Mouse (Mus musculus): ENCODE results near the gene Acnat1. TPM values are rescaled to one million over a fixed set of nuclear protein-coding genes. Genes with fewer than 3 reads are reported as not detected.
"Not testable (repeated sequence)": the region's sequence is repeated elsewhere in the genome, so short reads cannot be mapped to it uniquely, and the experiment has no call there.

Gene Acnat1
- total RNA-seq (2021) = under 1 TPM in 1 of 2 experiments, not detected in 1; 0.32 TPM
- long read RNA-seq, experiment 1 = 0 reads
- long read RNA-seq, experiment 2 = 0 reads

- no peak for DNase-seq (ENCODE audit: low spot score in 2 of 2)
These were observed at the start of gene Acnat1 for GRCm38 (mm10) chr4:49473435-49474100. TSS of gene Acnat1 (minus strand) at chr4:49473912.

DNA sequence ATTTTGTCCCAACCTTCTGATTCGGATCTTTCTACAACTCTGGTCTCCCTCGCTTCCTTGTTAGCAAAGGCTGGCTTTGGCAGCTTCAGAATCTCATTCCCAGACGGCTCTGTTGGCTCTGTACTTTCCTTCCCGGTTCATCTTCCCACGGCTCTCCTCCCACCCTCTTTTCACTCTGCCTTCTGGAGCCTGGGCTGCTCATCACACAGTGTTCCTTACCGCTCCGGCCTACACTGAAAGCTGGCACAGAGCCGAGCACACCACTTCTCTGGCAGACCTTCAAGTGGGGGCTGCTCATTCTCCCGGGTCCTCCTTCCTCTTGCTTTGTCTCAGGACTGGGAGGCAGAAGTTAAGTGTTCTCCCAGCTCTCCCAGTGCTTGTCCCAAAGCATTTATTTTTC lies 48.9 kb upstream of the Acnat1 start:
- peak; percentile 54 to 85 for DNase-seq (ENCODE audit: low spot score in 2 of 2)

DNA sequence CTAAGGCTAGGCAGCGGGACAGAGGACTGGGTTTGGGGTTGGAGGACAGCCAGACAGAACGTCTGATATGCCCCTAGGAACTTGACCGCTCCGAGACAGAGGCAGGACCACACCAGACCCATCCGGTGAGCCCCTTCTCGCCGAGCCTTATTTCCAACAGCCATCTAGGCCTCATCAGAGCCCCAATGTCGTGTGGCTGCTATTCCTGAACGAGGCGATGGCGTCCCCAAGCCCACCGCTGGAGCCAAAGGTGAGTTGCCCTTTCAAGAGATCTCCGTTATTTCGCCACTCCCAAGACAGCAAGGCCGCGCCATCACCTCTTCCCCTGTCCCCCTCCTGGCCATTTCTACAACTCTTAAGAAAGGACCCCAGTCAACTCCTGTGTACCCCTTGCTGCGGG lies 47.6 kb upstream of the Acnat1 start:
- no peak for DNase-seq (ENCODE audit: low spot score in 2 of 2)

GRCm38 (mm10) chr4:49520572-49521340 lies 47.0 kb upstream of the Acnat1 start, which contains the start of the genes Mrpl50 and Zfp189:
TSS of gene Mrpl50 (minus strand) at chr4:49521093.
TSS of gene Zfp189 (plus strand) at chr4:49521176.
- DNase-seq (ENCODE audit: low spot score in 2 of 2) = peak; percentile 93 to 99

GRCm38 (mm10) chr4:49519476-49519875 lies 45.8 kb upstream of the Acnat1 start:
- DNase-seq (ENCODE audit: low spot score in 2 of 2) = no peak

DNA sequence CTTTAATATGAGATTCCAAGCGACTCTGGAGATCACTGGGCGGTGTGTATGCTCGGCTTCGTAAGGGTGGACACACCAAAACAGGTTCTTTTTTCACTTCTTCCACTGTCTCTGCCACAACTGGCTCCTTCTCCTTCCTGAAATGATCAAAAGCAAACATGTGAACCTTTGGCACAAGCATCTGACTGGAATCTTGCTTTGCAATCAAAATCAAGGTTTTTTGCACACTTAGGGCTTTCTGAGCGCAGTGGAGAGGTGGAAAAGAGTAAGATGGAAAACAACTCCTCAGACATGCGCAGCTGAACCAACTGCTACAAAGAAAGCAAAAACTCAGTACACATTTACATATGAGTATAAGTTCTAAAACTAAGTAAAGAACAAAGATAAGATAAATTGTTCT lies 40.7 kb upstream of the Acnat1 start:
- DNase-seq (ENCODE audit: low spot score in 2 of 2) = no peak

GRCm38 (mm10) chr4:49512636-49513035 lies 38.9 kb upstream of the Acnat1 start:
- no peak for DNase-seq (ENCODE audit: low spot score in 2 of 2)

GRCm38 (mm10) chr4:49510236-49510835 lies 36.6 kb upstream of the Acnat1 start:
- not testable (repeated sequence) for DNase-seq (ENCODE audit: low spot score in 2 of 2)

GRCm38 (mm10) chr4:49509183-49509582 lies 35.5 kb upstream of the Acnat1 start:
- DNase-seq (ENCODE audit: low spot score in 2 of 2) = no peak

DNA sequence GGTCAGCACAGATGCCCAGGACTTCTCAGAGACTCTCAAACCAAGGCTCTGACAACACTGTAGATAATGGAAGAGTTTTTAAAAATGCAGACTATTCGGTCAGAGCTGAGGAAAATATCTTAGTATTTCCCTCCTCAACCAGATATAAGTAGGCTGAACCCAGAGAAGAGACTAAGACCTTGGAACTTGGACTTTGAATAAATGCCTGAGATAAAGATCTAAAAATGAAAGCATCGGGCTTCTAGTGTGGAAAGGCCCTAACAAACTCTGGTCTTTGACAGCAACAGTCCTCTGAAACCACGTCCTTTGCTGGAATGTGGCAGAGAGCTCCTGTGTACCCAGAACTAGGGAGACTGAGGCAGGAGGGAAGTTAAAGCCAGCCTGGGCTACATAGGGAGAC lies 32.7 kb upstream of the Acnat1 start, which contains the start of gene Baat:
Baat (minus strand) TSS at position 172 of the 400 bp plus-strand sequence.
- no peak for DNase-seq (ENCODE audit: low spot score in 2 of 2)

- DNase-seq (ENCODE audit: low spot score in 2 of 2) = no peak
These were observed 29.9 kb upstream of the Acnat1 start for GRCm38 (mm10) chr4:49503563-49503962.

DNA sequence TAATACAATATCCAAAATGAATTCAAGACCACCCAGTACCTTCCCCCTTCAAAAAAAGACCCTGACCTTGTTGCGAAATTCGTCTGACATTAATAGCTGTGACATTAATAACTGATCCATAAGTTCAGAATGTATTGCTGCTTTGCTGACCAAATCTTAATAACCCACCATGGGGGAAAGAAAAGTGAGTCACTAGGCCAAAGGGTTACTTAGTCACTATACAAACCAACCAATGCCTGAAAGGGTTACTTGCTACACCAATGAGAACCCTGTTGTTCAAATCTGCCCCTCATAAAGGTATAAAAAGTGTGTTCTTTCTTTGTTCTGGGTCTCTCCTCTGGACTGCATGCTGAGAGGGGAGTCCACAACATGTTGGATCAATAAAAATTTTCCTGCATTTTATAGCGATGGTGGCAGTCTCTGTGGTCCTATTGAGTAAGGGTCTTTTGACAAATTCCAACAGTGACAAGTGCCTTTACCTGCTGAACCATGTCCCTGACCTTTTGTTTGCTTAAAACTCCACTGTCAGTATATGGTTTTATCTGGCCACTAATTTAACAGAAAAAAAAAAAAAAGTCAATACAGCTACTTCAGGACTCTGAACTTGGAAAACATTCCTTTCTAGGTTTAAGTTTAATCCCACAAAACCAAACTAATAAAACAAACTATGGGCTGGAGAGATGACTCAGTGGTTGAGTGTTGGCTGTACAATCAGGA lies 12.4 kb upstream of the Acnat1 start:
- not testable (repeated sequence) for DNase-seq (ENCODE audit: low spot score in 2 of 2)

DNA sequence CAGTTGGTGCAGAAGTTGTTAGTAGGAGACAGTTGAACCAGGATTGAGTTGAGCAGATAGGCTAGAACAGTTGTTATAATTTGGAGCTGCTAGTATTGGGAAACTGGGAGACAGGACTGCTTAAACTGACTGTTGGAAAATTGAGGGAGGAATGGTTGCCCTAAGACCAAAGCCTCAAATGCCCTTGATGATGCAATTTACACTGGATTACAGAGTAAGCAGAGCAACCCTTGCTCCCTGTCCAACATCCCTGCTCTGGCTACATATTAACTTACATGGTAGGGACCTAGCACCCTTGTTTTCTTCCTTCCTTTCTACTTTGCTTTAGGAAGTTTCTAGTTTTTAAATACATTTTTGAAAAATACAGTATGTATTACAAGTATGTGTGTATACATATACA lies 11.7 kb upstream of the Acnat1 start:
- no peak for DNase-seq (ENCODE audit: low spot score in 2 of 2)

GRCm38 (mm10) chr4:49480896-49481295 lies 7.2 kb upstream of the Acnat1 start:
- no peak for DNase-seq (ENCODE audit: low spot score in 2 of 2)

DNA sequence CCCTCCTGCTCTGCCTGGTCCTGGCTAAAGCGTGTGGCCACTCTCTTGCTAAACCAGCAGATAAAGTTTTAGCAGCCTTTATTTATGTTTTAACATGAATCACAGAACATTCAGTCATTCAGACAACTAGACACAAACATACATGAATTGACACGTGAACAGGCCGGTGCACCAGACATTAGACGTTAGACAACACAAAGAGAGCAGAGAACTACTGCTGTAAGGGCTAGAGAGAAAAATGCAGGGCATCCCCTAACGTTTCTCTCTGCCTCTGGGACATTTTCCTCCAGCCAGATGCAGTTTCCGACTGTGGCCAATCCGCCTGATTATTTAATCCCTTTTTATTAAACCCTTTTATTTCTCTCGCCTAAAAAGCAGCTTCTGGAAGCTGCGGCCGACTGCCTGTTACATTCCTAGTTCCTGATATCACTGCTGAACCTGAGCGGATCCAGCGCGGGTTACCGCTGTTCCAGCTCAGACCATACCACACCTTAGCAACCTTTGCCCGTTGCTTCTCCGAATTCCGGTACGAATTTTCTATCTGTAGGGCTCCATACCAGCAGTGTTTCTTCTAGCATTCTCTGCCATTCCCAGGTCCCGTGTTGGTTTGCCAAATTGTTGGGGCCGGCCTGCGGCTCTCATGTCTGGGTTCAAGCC lies 6.5 kb upstream of the Acnat1 start:
- no peak for DNase-seq (ENCODE audit: low spot score in 2 of 2)

GRCm38 (mm10) chr4:49479035-49479434 lies 5.3 kb upstream of the Acnat1 start:
- DNase-seq (ENCODE audit: low spot score in 2 of 2) = not testable (repeated sequence)

- DNase-seq (ENCODE audit: low spot score in 2 of 2) = no peak
These were observed 4.6 kb upstream of the Acnat1 start for GRCm38 (mm10) chr4:49478118-49478877.

GRCm38 (mm10) chr4:49474583-49474982 lies 871 bp upstream of the Acnat1 start:
- no peak for DNase-seq (ENCODE audit: low spot score in 2 of 2)

- no peak for DNase-seq (ENCODE audit: low spot score in 2 of 2)
These were observed 4.1 kb downstream of the Acnat1 start for GRCm38 (mm10) chr4:49469435-49470151.
